In genomic region chr11:54961164-54961850, GRCm38 (mm10) we compare ENCODE assay signal across 1 mouse cellular context.
TF ChIP-seq lines count a peak whose summit lies in the region.

No protein-coding gene starts in this region.

TF ChIP-seq in CH12.LX, 34 proteins besides CTCF, POLR2A, EP300 and RAD21 (continued from another document):
- TF ChIP-seq SIN3A (IDR thresholded peaks at IDR 0.05; ENCODE audit: low read length) (peak; percentile 82; the same call in 1 of the 2 replicates), MAX (IDR thresholded peaks at IDR 0.05; ENCODE audit: low read length) (peak; percentile 45; the same call in 1 of the 2 replicates), MAZ (IDR thresholded peaks at IDR 0.05; ENCODE audit: low read depth, low read length) (peak; percentile 45; the same call in 1 of the 2 replicates), TCF12 (IDR thresholded peaks at IDR 0.05; ENCODE audit: low read depth, low read length) (peak; percentile 32; the same call in 1 of the 2 replicates)
